Mouse (Mus musculus): ENCODE data around the gene Elfn1. TPM values are rescaled to one million over a fixed set of nuclear protein-coding genes. Genes with fewer than 3 reads are reported as not detected.

Gene Elfn1
- polyA plus RNA-seq, 1 experiment from 2014 or later, result 0.39 TPM

GRCm38 (mm10) chr5:139889370-139889769 lies 18.4 kb upstream of the Elfn1 start:
- H3K4me3 ChIP-seq (ENCODE audit: low read length), result no peak overlapping the region
- H3K4me1 ChIP-seq (replicated peaks; ENCODE audit: control insufficient read depth, insufficient read depth, low read length), result peaks cover 7% of the 10 kb centered on the region
- ATAC-seq (ENCODE audit: low read depth), result no peak
- no peak overlapping the region for H3K4me2 ChIP-seq (ENCODE audit: low read depth, low read length)
- no peak overlapping the region for H3K9ac ChIP-seq (ENCODE audit: low read length)
- no peak overlapping the region for H3K27ac ChIP-seq (ENCODE audit: low read length)
- H3K36me3 ChIP-seq (ENCODE audit: control insufficient read depth, insufficient read depth, low read length), result no peaks in the 10 kb centered on the region
- 44% methylated on average over 7 of the region's 10 CpGs for WGBS
- peaks cover 3% of the 10 kb centered on the region; the same call in 1 of the 2 replicates for H3K27me3 ChIP-seq (ENCODE audit: control insufficient read depth, insufficient read depth, low read depth, low read length)
- no peaks in the 10 kb centered on the region for H3K9me3 ChIP-seq (ENCODE audit: control insufficient read depth, low read length)

- Histone ChIP-seq H3K4me3 (ENCODE audit: low read length) (no peak overlapping the region), H3K9ac (ENCODE audit: low read length) (no peak overlapping the region), H3K27ac (ENCODE audit: low read length) (peak overlapping the region; percentile 6; the same call in 1 of the 2 replicates), H3K4me1 (replicated peaks; ENCODE audit: control insufficient read depth, insufficient read depth, low read length) (peaks cover 7% of the 10 kb centered on the region), H3K27me3 (ENCODE audit: control insufficient read depth, insufficient read depth, low read depth, low read length) (peaks cover 3% of the 10 kb centered on the region; the same call in 1 of the 2 replicates), H3K4me2 (ENCODE audit: low read depth, low read length) (no peak overlapping the region), H3K36me3 (ENCODE audit: control insufficient read depth, insufficient read depth, low read length) (no peaks in the 10 kb centered on the region), H3K9me3 (ENCODE audit: control insufficient read depth, low read length) (no peaks in the 10 kb centered on the region)
- no peak for ATAC-seq (ENCODE audit: low read depth)
- WGBS, result 45% methylated on average over 5 of the region's 5 CpGs
These were observed 15.3 kb upstream of the Elfn1 start for GRCm38 (mm10) chr5:139892326-139892994.

GRCm38 (mm10) chr5:139892995-139893345 lies 14.8 kb upstream of the Elfn1 start:
- Histone ChIP-seq H3K9ac (ENCODE audit: low read length) (no peak overlapping the region), H3K4me3 (ENCODE audit: low read length) (no peak overlapping the region), H3K4me1 (replicated peaks; ENCODE audit: control insufficient read depth, insufficient read depth, low read length) (peaks cover 7% of the 10 kb centered on the region), H3K36me3 (ENCODE audit: control insufficient read depth, insufficient read depth, low read length) (no peaks in the 10 kb centered on the region), H3K9me3 (ENCODE audit: control insufficient read depth, low read length) (no peaks in the 10 kb centered on the region), H3K4me2 (ENCODE audit: low read depth, low read length) (no peak overlapping the region), H3K27me3 (ENCODE audit: control insufficient read depth, insufficient read depth, low read depth, low read length) (peaks cover 3% of the 10 kb centered on the region; the same call in 1 of the 2 replicates), H3K27ac (ENCODE audit: low read length) (peak overlapping the region; percentile 6; the same call in 1 of the 2 replicates)
- no peak for ATAC-seq (ENCODE audit: low read depth)
- WGBS, result 37% methylated on average over 7 of the region's 7 CpGs

DNA sequence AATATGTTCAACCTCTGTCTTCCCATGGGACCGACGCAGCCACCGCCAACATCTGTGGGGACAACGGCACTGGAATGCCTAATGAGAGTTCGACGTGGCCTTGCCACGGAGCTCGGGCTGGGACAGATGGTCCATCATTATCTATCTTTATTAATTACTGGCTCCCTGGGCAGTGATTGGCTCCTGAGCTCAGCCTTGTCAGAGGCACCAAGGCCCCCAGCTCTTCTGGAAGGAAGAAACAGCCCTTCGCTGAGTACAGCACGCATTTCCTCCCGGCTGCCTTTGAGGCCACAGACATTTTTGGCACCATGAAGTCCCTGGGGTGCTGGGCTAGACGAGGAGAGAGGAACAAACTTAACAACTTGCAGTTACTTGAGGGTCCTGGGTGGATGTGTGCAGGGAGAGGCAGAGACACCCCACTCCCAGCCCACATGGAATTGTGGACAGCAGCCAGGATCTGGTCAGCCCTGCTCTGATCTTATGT lies 13.7 kb upstream of the Elfn1 start:
- peak; percentile 78 for ATAC-seq (ENCODE audit: low read depth)
- no peaks in the 10 kb centered on the region; the same call in 1 of the 2 replicates for H3K27me3 ChIP-seq (ENCODE audit: control insufficient read depth, insufficient read depth, low read depth, low read length)
- 44% methylated on average over 12 of the region's 12 CpGs for WGBS
- no peak overlapping the region for H3K4me3 ChIP-seq (ENCODE audit: low read length)
- no peak overlapping the region for H3K9ac ChIP-seq (ENCODE audit: low read length)
- H3K4me2 ChIP-seq (ENCODE audit: low read depth, low read length), result no peak overlapping the region
- no peaks in the 10 kb centered on the region for H3K9me3 ChIP-seq (ENCODE audit: control insufficient read depth, low read length)
- H3K4me1 ChIP-seq (replicated peaks; ENCODE audit: control insufficient read depth, insufficient read depth, low read length), result peaks cover 7% of the 10 kb centered on the region
- no peak overlapping the region for H3K27ac ChIP-seq (ENCODE audit: low read length)
- no peaks in the 10 kb centered on the region for H3K36me3 ChIP-seq (ENCODE audit: control insufficient read depth, insufficient read depth, low read length)

DNA sequence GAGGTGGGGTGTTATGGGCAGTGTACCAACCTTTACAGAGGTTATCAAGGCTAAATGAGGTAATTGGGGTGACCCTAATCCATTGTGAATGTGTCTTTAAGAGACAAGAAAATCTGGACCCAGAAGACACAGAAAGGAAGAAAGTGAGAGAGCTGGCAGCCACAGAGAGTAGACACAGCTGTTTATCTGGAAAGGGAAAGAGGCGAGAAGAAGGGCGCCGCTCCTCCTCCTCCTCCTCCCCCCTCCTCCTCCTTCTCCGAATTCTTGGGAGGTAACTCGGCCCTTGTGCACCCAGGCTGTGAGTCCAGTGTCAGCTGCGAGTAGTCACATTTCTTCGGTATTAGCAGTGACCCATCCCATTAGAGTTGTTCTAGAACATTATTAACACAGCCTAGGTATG lies 8.7 kb upstream of the Elfn1 start:
- WGBS, result 9% methylated on average over 7 of the region's 7 CpGs
- no peak overlapping the region for H3K27ac ChIP-seq (ENCODE audit: low read length)
- H3K27me3 ChIP-seq (ENCODE audit: control insufficient read depth, insufficient read depth, low read depth, low read length), result peaks cover 4% of the 10 kb centered on the region
- H3K4me3 ChIP-seq (ENCODE audit: low read length), result no peak overlapping the region
- no peak overlapping the region for H3K4me2 ChIP-seq (ENCODE audit: low read depth, low read length)
- H3K9ac ChIP-seq (ENCODE audit: low read length), result no peak overlapping the region
- H3K36me3 ChIP-seq (ENCODE audit: control insufficient read depth, insufficient read depth, low read length), result no peaks in the 10 kb centered on the region
- ATAC-seq (ENCODE audit: low read depth), result 0 out of 2 replicates have a peak, but pooled peaks have one; percentile 45
- peaks cover 3% of the 10 kb centered on the region for H3K4me1 ChIP-seq (replicated peaks; ENCODE audit: control insufficient read depth, insufficient read depth, low read length)
- H3K9me3 ChIP-seq (ENCODE audit: control insufficient read depth, low read length), result no peaks in the 10 kb centered on the region

GRCm38 (mm10) chr5:139905121-139905520 lies 2.6 kb upstream of the Elfn1 start:
- ATAC-seq (ENCODE audit: low read depth), result no peak
- no peaks in the 10 kb centered on the region for H3K9me3 ChIP-seq (ENCODE audit: control insufficient read depth, low read length)
- no peaks in the 10 kb centered on the region for H3K36me3 ChIP-seq (ENCODE audit: control insufficient read depth, insufficient read depth, low read length)
- H3K4me2 ChIP-seq (ENCODE audit: low read depth, low read length), result no peak overlapping the region
- no peak overlapping the region for H3K27ac ChIP-seq (ENCODE audit: low read length)
- H3K4me3 ChIP-seq (ENCODE audit: low read length), result no peak overlapping the region
- H3K4me1 ChIP-seq (replicated peaks; ENCODE audit: control insufficient read depth, insufficient read depth, low read length), result peaks cover 15% of the 10 kb centered on the region
- no peak overlapping the region for H3K9ac ChIP-seq (ENCODE audit: low read length)
- 64% methylated on average over 5 of the region's 5 CpGs for WGBS
- H3K27me3 ChIP-seq (ENCODE audit: control insufficient read depth, insufficient read depth, low read depth, low read length), result peaks cover 51% of the 10 kb centered on the region

DNA sequence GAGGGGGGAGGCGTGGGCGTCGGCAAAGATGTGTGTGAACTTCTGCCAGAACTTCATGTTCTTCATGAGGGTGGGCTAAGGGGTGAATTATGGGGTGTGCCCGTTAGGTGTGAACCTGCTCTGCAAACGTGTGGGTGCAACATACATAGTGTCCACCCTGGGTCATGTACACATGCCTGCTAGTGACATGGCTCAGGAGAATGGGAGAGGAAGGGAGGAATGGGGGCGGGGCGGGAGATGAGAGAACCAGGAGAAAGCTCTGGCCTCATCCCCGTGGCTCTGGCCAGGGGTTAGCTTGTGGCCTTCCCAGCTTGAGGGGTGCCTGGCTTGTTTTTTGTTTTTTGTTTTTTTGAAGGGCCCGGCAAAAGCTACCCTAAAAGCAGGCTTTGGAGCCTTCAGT lies 1.2 kb upstream of the Elfn1 start:
- 24% methylated on average over 9 of the region's 9 CpGs for WGBS
- H3K36me3 ChIP-seq (ENCODE audit: control insufficient read depth, insufficient read depth, low read length), result no peaks in the 10 kb centered on the region
- H3K9me3 ChIP-seq (ENCODE audit: control insufficient read depth, low read length), result no peaks in the 10 kb centered on the region
- peaks cover 15% of the 10 kb centered on the region for H3K4me1 ChIP-seq (replicated peaks; ENCODE audit: control insufficient read depth, insufficient read depth, low read length)
- H3K9ac ChIP-seq (ENCODE audit: low read length), result no peak overlapping the region
- no peak overlapping the region for H3K27ac ChIP-seq (ENCODE audit: low read length)
- ATAC-seq (ENCODE audit: low read depth), result no peak
- no peak overlapping the region for H3K4me3 ChIP-seq (ENCODE audit: low read length)
- no peak overlapping the region for H3K4me2 ChIP-seq (ENCODE audit: low read depth, low read length)
- H3K27me3 ChIP-seq (ENCODE audit: control insufficient read depth, insufficient read depth, low read depth, low read length), result peaks cover 63% of the 10 kb centered on the region

- Histone ChIP-seq H3K36me3 (ENCODE audit: control insufficient read depth, insufficient read depth, low read length) (no peaks in the 10 kb centered on the region), H3K27ac (ENCODE audit: low read length) (no peak overlapping the region), H3K4me1 (replicated peaks; ENCODE audit: control insufficient read depth, insufficient read depth, low read length) (peaks cover 22% of the 10 kb centered on the region), H3K4me3 (ENCODE audit: low read length) (peak overlapping the region; percentile 65), H3K27me3 (ENCODE audit: control insufficient read depth, insufficient read depth, low read depth, low read length) (peaks cover 71% of the 10 kb centered on the region), H3K9ac (ENCODE audit: low read length) (no peak overlapping the region), H3K9me3 (ENCODE audit: control insufficient read depth, low read length) (no peaks in the 10 kb centered on the region), H3K4me2 (ENCODE audit: low read depth, low read length) (peak overlapping the region; percentile 99)
- ATAC-seq (ENCODE audit: low read depth), result peak; percentile 25
- 2% methylated on average over 16 of the region's 19 CpGs for WGBS
These were observed 502 bp upstream of the Elfn1 start for GRCm38 (mm10) chr5:139907241-139907640.

DNA sequence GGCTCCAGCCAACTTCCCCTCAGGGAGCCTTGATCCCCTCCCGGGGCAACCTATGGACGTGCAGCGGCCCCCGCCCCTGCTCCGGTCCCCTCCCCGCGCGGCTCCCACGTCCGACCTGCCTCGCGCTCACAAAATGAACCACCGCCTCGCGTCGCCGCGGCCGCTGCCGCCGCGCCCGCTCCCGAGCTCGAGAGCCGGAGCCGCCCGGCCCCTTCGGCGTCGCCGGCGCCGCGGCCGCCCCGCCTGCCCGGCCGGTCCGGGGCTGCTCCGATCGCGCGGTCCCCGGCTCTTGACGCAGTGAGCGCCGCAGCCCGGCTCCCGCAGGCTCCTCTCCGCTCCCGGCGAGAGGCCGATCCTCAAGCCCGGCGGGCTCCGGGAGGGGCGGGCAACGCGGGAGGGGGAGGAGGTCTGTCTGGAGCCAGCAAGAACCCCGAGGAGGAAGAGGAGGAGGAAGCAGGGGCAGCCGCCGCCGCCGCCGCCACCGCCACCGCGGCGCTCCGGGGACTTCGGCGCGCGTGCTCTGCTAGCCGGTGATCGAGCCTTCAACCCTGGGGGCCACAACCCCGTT lies 584 bp downstream of the Elfn1 start:
- Histone ChIP-seq H3K4me2 (ENCODE audit: low read depth, low read length) (peak overlapping the region; percentile 99), H3K9me3 (ENCODE audit: control insufficient read depth, low read length) (no peaks in the 10 kb centered on the region), H3K27me3 (ENCODE audit: control insufficient read depth, insufficient read depth, low read depth, low read length) (peaks cover 82% of the 10 kb centered on the region), H3K27ac (ENCODE audit: low read length) (no peak overlapping the region), H3K9ac (ENCODE audit: low read length) (peak overlapping the region; percentile 61), H3K36me3 (ENCODE audit: control insufficient read depth, insufficient read depth, low read length) (no peaks in the 10 kb centered on the region), H3K4me3 (ENCODE audit: low read length) (peak overlapping the region; percentile 65), H3K4me1 (replicated peaks; ENCODE audit: control insufficient read depth, insufficient read depth, low read length) (peaks cover 26% of the 10 kb centered on the region)
- peak; percentile 37; the same call in 1 of the 2 replicates for ATAC-seq (ENCODE audit: low read depth)
- WGBS, result under 1% methylated on average over 45 of the region's 78 CpGs
